Mouse (Mus musculus) brain, adult 2 months (tissue): ENCODE measurements at regions not wholly inside any gene's neighbourhood (a gene's known extent, or its start where the extent isn't known, plus 50 kb on each side); places are given as distances from the start of the nearest gene placed in this dataset.

Source experiments
- DNase-seq: peaks from one replicate; pipeline ENCODE4 v3.0.0; 2011; ENCODE audit warnings: low read depth, low spot score

GRCm38 (mm10) chr19:44626261-44626660 is 63.6 kb downstream of the Hif1an start:
- no peak for DNase-seq

- DNase-seq: no peak
These were observed 67.1 kb downstream of the Hif1an start for GRCm38 (mm10) chr19:44629705-44630104.

- no peak for DNase-seq
These were observed 68.8 kb downstream of the Hif1an start for GRCm38 (mm10) chr19:44631356-44632007.

- DNase-seq: no peak
These were observed 74.6 kb downstream of the Hif1an start for GRCm38 (mm10) chr19:44637145-44637719.

GRCm38 (mm10) chr19:44640021-44640420 is 77.4 kb downstream of the Hif1an start:
- DNase-seq: peak; percentile 1

GRCm38 (mm10) chr19:44640551-44640950 is 77.9 kb downstream of the Hif1an start:
- DNase-seq: no peak

- DNase-seq: no peak
These were observed 79.6 kb downstream of the Hif1an start for GRCm38 (mm10) chr19:44642294-44642693.

- no peak for DNase-seq
These were observed 81.7 kb downstream of the Hif1an start for GRCm38 (mm10) chr19:44644376-44644775.

GRCm38 (mm10) chr19:44644929-44645328 is 82.3 kb downstream of the Hif1an start:
- DNase-seq: no peak

- no peak for DNase-seq
These were observed 83.9 kb downstream of the Hif1an start for GRCm38 (mm10) chr19:44646548-44646947.

GRCm38 (mm10) chr19:44649206-44649605 is 86.6 kb downstream of the Hif1an start:
- no peak for DNase-seq

GRCm38 (mm10) chr19:44650841-44651240 is 88.2 kb downstream of the Hif1an start:
- no peak for DNase-seq

GRCm38 (mm10) chr19:44651605-44652004 is 89.0 kb downstream of the Hif1an start:
- no peak for DNase-seq

GRCm38 (mm10) chr19:44655719-44656118 is 93.1 kb downstream of the Hif1an start:
- peak; percentile 32 for DNase-seq

- no peak for DNase-seq
These were observed 96.5 kb upstream of the Pax2 start for GRCm38 (mm10) chr19:44659316-44659715.

- DNase-seq: no peak
These were observed 86.3 kb upstream of the Pax2 start for GRCm38 (mm10) chr19:44669535-44669958.

GRCm38 (mm10) chr19:44674621-44675245 is 81.1 kb upstream of the Pax2 start:
- peak; percentile 43 for DNase-seq

- no peak for DNase-seq
These were observed 79.2 kb upstream of the Pax2 start for GRCm38 (mm10) chr19:44676555-44677120.

GRCm38 (mm10) chr19:44677295-44677694 is 78.5 kb upstream of the Pax2 start:
- DNase-seq: no peak

GRCm38 (mm10) chr19:44678686-44679085 is 77.2 kb upstream of the Pax2 start:
- no peak for DNase-seq

- no peak for DNase-seq
These were observed 74.2 kb upstream of the Pax2 start for GRCm38 (mm10) chr19:44681675-44682074.

- no peak for DNase-seq
These were observed 72.7 kb upstream of the Pax2 start for GRCm38 (mm10) chr19:44683191-44683590.

GRCm38 (mm10) chr19:44684061-44684514 is 71.8 kb upstream of the Pax2 start:
- DNase-seq: peak; percentile 7
